Mouse (Mus musculus) spleen, adult 2 months (tissue): ENCODE data around the gene Plg.

Experiments used
- CTCF ChIP-seq: fragments of 200-500 bp; IDR thresholded peaks from 2 replicates; pipeline ENCODE4 v1.5.1; 2011; ENCODE audit warnings: mild to moderate bottlenecking, inconsistent platforms; ENCODE audit not compliant: insufficient read depth, insufficient read length, insufficient replicate concordance; ENCODE audit errors: extremely low read depth
- POLR2A ChIP-seq: fragments of 200-500 bp; IDR thresholded peaks from 2 replicates; pipeline ENCODE4 v1.6.1; 2011; ENCODE audit warnings: low read depth, low read length, inconsistent platforms

DNA sequence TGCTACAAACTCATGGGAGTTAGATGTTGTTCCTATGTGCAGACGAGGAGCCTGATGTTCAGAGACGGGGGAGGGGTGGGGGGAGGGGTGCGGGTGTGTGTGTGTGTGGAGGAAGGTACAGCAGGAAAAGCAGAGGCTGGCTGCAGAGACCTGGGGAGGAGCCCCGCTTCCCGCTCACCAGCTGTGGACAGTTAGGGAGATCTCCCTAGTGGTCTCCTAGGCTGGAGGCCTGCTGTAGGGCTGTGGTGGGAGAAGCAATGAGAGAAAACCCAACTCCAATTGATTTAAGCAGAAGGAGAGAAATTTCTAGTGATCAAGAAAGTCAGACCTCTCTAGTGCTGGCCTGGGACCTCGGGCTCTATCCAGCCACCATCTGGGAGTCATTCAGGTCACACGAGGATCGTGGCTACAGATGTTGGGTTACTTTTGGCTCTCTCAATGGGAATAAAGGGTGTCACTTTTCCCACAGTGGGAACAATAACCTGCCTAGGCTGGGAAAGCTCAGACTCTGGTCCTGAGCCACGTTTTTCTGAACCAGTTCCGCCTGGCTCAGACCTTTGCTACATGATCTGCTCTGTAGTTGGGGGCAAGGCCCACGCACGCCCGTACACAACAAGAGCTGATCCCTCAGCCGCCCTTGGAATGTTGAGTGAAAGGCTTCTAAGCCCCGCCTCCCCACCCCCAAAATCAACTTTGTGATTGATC is 36.8 kb downstream of the Plg start:
- TF ChIP-seq CTCF = no peak
- no peak for TF ChIP-seq POLR2A
